Mouse (Mus musculus): Measurements from ENCODE around the gene Avpr1b.

Gene Avpr1b

GRCm38 (mm10) chr1:131598905-131599304 lies at the start of gene Avpr1b:
Gene Avpr1b, plus strand, starts transcription at chr1:131599239.
- no peak for DNase-seq (ENCODE audit: low spot score in 2 of 2)

- no peak for DNase-seq (ENCODE audit: low spot score in 2 of 2)
These were observed 47.1 kb upstream of the Avpr1b start for GRCm38 (mm10) chr1:131551956-131552355.

GRCm38 (mm10) chr1:131553428-131553827 lies 45.6 kb upstream of the Avpr1b start:
- no peak for DNase-seq (ENCODE audit: low spot score in 2 of 2)

GRCm38 (mm10) chr1:131555042-131555812 lies 43.8 kb upstream of the Avpr1b start:
- DNase-seq (ENCODE audit: low spot score in 2 of 2), result peak; percentile 73 to 84

- DNase-seq (ENCODE audit: low spot score in 2 of 2), result no peak
These were observed 38.5 kb upstream of the Avpr1b start for GRCm38 (mm10) chr1:131560500-131560899.

- no peak for DNase-seq (ENCODE audit: low spot score in 2 of 2)
These were observed 37.0 kb upstream of the Avpr1b start for GRCm38 (mm10) chr1:131562081-131562480.

- peak in 1 of 2 experiments; percentile 36 for DNase-seq (ENCODE audit: low spot score in 2 of 2)
These were observed 33.0 kb upstream of the Avpr1b start for GRCm38 (mm10) chr1:131566056-131566455.

- no peak for DNase-seq (ENCODE audit: low spot score in 2 of 2)
These were observed 29.3 kb upstream of the Avpr1b start for GRCm38 (mm10) chr1:131569721-131570120.

GRCm38 (mm10) chr1:131570391-131570790 lies 28.6 kb upstream of the Avpr1b start:
- no peak for DNase-seq (ENCODE audit: low spot score in 2 of 2)

- DNase-seq (ENCODE audit: low spot score in 2 of 2), result no peak
These were observed 25.3 kb upstream of the Avpr1b start for GRCm38 (mm10) chr1:131573721-131574120.

GRCm38 (mm10) chr1:131578943-131579680 lies 19.9 kb upstream of the Avpr1b start:
- DNase-seq (ENCODE audit: low spot score in 2 of 2), result no peak

- no peak for DNase-seq (ENCODE audit: low spot score in 2 of 2)
These were observed 18.6 kb upstream of the Avpr1b start for GRCm38 (mm10) chr1:131580389-131580788.

- DNase-seq (ENCODE audit: low spot score in 2 of 2), result no peak
These were observed 15.4 kb upstream of the Avpr1b start for GRCm38 (mm10) chr1:131583598-131583997.

GRCm38 (mm10) chr1:131586836-131587235 lies 12.2 kb upstream of the Avpr1b start:
- DNase-seq (ENCODE audit: low spot score in 2 of 2), result peak; percentile 31 to 42

- no peak for DNase-seq (ENCODE audit: low spot score in 2 of 2)
These were observed 1.3 kb downstream of the Avpr1b start for GRCm38 (mm10) chr1:131600314-131600713.

GRCm38 (mm10) chr1:131606719-131607118 lies 7.7 kb downstream of the Avpr1b start:
- no peak for DNase-seq (ENCODE audit: low spot score in 2 of 2)

- DNase-seq (ENCODE audit: low spot score in 2 of 2), result no peak
These were observed 13.6 kb downstream of the Avpr1b start for GRCm38 (mm10) chr1:131612556-131613155.

GRCm38 (mm10) chr1:131613361-131614133 lies 14.5 kb downstream of the Avpr1b start:
- peak; percentile 52 to 66 for DNase-seq (ENCODE audit: low spot score in 2 of 2)

- DNase-seq (ENCODE audit: low spot score in 2 of 2), result no peak
These were observed 15.6 kb downstream of the Avpr1b start for GRCm38 (mm10) chr1:131614641-131615040.

- DNase-seq (ENCODE audit: low spot score in 2 of 2), result no peak
These were observed 17.1 kb downstream of the Avpr1b start for GRCm38 (mm10) chr1:131616131-131616530.

- no peak for DNase-seq (ENCODE audit: low spot score in 2 of 2)
These were observed 17.6 kb downstream of the Avpr1b start for GRCm38 (mm10) chr1:131616546-131617220.

Data from frontal cortex, postnatal 36 days (tissue).